Mouse (Mus musculus) hindbrain, embryonic 12.5 days (tissue): ENCODE data around the gene Rtl10. TPM values are rescaled to one million over a fixed set of nuclear protein-coding genes. Genes with fewer than 3 reads are reported as not detected.

Source experiments
- ATAC-seq: fragments of 200-750 bp; cut with Nextera tagmentation; 2 replicates; pipeline ENCODE4 v1.8.0; 2017; ENCODE audit warnings: moderate TSS enrichment; ENCODE audit not compliant: low FRiP score
- H3K27ac ChIP-seq: fragments of 300-500 bp; sonication (generic); 2 replicates; pipeline ENCODE4 v1.5.1; 2016; ENCODE audit warnings: mild to moderate bottlenecking
- H3K27me3 ChIP-seq: fragments of 300-500 bp; sonication (generic); 2 replicates; pipeline ENCODE4 v1.6.1; 2016; ENCODE audit warnings: mild to moderate bottlenecking
- H3K36me3 ChIP-seq: fragments of 300-500 bp; sonication (generic); 2 replicates; pipeline ENCODE4 v1.6.1; 2016; ENCODE audit warnings: mild to moderate bottlenecking
- H3K4me1 ChIP-seq: fragments of 300-500 bp; sonication (generic); 2 replicates; pipeline ENCODE4 v1.6.1; 2016
- H3K4me2 ChIP-seq: fragments of 300-500 bp; sonication (generic); replicated peaks from 2 replicates; pipeline ENCODE4 v1.6.1; 2016; ENCODE audit warnings: mild to moderate bottlenecking
- H3K4me3 ChIP-seq: fragments of 300-500 bp; sonication (generic); 2 replicates; pipeline ENCODE4 v1.5.1; 2016; ENCODE audit warnings: mild to moderate bottlenecking
- H3K9ac ChIP-seq: fragments of 300-500 bp; sonication (generic); 2 replicates; pipeline ENCODE4 v1.6.1; 2016; ENCODE audit warnings: mild to moderate bottlenecking, moderate library complexity
- H3K9me3 ChIP-seq: fragments of 300-500 bp; sonication (generic); replicated peaks from 2 replicates; pipeline ENCODE4 v1.6.1; 2016; ENCODE audit warnings: mild to moderate bottlenecking
- WGBS: fragments of 180-500 bp; shearing (Covaris S2); methylation state at CpG from one replicate; pipeline ENCODE4 v1.1.7; 2016; 5-methylcytosine and 5-hydroxymethylcytosine counted together
- polyA plus RNA-seq: library from polyadenylated mRNA; unstranded; fragments of >200 nt; fragmentation: Nextera tagmentation; extraction: Ambion mirVana; gene quantifications from 2 replicates; pipeline ENCODE4 v1.2.1, GENCODE M21; 2016

Rtl10 gene
- polyA plus RNA-seq, 1 experiment from 2014 or later, result 2.3 TPM

DNA sequence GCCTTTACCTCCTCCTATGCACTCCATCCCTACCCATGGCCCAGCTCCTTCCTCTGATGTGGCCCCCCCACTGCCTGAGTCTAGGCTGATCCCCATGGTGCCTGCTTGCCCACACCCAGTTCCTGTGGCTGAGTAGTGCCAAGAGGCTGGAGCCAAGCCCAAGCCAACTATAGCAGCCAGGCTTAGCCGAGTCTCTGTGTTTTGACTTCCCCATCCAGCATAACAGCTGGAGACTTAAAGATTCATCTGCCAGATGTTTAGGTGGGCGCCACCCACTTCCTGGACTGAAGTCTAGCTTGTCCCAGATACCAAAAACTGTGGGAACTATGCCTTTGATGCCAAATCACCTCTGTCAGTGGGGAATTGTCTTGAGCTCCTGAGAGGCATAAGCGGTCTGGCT lies 34.4 kb upstream of the Rtl10 start:
- no peak overlapping the region for H3K27ac ChIP-seq
- H3K36me3 ChIP-seq, result peaks cover 7% of the 10 kb centered on the region
- no peak overlapping the region for H3K4me3 ChIP-seq
- no peaks in the 10 kb centered on the region for H3K9me3 ChIP-seq
- 72% methylated on average over 3 of the region's 3 CpGs for WGBS
- peaks cover 12% of the 10 kb centered on the region for H3K4me1 ChIP-seq
- no peak overlapping the region for H3K4me2 ChIP-seq
- H3K27me3 ChIP-seq, result peaks cover 16% of the 10 kb centered on the region
- ATAC-seq, result no peak
- H3K9ac ChIP-seq, result no peak overlapping the region

DNA sequence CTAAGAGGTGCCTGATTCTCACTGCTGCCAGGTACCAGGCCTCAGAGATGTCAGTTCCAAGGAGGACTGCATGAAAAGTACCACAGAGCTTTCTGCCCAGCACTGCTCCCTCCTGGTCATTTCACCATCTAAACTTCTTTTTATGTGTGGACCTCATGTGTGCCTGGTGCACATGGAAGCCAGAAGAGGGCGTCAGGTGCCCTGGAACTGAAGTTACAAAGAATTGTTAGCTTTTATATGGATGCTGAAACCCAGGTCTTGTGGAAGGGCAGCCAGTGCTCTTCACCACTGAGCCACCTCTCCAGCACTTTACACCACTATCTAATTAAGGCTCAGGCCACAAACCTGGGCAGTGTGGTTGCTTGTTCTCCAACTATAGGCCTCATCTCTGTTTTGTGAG lies 27.9 kb upstream of the Rtl10 start:
- 29% methylated on average over 1 of the region's 1 CpGs for WGBS
- H3K4me1 ChIP-seq, result 0 out of 2 replicates have a peak, but pooled peaks cover 2% of the 10 kb centered on the region
- no peak for ATAC-seq
- no peaks in the 10 kb centered on the region for H3K9me3 ChIP-seq
- no peak overlapping the region for H3K4me2 ChIP-seq
- no peak overlapping the region for H3K9ac ChIP-seq
- no peak overlapping the region for H3K4me3 ChIP-seq
- no peaks in the 10 kb centered on the region for H3K27me3 ChIP-seq
- peaks cover 30% of the 10 kb centered on the region for H3K36me3 ChIP-seq
- H3K27ac ChIP-seq, result no peak overlapping the region

DNA sequence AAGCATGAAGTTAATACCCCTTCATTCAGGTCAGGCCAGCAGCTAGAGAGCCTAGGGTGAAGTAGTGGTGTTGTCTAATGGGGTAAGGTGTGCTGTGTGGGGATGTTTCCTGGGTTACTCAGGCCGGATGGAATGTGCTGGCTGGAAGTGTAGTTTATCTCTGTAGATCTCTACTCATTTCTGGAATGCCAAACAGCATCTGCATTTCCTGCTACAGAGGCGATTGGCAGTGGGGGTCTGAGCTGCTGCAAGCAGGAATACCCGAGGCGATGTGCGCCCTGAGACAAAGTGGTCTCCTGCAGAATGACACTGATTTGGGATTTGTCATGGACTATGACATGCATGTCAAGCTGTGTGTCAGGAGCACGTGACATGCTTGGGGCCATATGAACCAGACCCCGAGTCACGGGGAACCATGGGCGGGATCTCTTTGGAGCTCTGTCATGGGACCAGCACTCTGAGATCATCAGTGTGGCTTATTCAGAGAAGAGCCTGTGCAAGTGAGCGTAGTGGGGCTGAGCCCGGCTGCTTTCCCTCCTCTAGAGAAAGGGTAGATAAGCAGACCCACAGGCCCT lies 27.2 kb upstream of the Rtl10 start:
- Histone ChIP-seq H3K4me2 (no peak overlapping the region), H3K4me1 (0 out of 2 replicates have a peak, but pooled peaks cover 2% of the 10 kb centered on the region), H3K9ac (no peak overlapping the region), H3K27ac (no peak overlapping the region), H3K27me3 (no peaks in the 10 kb centered on the region), H3K4me3 (no peak overlapping the region), H3K36me3 (peaks cover 31% of the 10 kb centered on the region), H3K9me3 (no peaks in the 10 kb centered on the region)
- WGBS, result 73% methylated on average over 11 of the region's 11 CpGs
- no peak for ATAC-seq

DNA sequence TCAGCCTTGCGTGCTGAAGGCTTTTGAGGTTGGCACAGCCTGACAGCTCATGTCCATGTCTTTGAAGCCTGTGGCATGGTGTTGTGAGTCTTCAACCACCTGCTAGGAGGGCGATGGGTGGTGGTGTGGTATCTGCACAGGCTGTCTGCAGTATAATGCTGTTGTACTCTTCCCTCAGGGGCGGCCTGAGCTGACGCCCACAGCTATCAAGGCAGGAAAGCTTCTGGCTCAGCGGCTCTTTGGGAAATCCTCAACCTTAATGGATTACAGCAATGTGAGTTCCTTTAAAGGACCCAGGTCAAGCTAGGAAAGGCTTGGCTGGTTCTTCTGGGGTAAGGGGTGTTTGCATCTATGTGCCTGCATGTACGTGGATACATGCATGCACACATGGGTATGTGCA lies 26.7 kb upstream of the Rtl10 start:
- Histone ChIP-seq H3K27ac (no peak overlapping the region), H3K9ac (no peak overlapping the region), H3K9me3 (no peaks in the 10 kb centered on the region), H3K4me2 (no peak overlapping the region), H3K36me3 (peaks cover 31% of the 10 kb centered on the region), H3K27me3 (no peaks in the 10 kb centered on the region), H3K4me1 (0 out of 2 replicates have a peak, but pooled peaks cover 2% of the 10 kb centered on the region), H3K4me3 (no peak overlapping the region)
- WGBS, result 86% methylated on average over 6 of the region's 6 CpGs
- ATAC-seq, result no peak

DNA sequence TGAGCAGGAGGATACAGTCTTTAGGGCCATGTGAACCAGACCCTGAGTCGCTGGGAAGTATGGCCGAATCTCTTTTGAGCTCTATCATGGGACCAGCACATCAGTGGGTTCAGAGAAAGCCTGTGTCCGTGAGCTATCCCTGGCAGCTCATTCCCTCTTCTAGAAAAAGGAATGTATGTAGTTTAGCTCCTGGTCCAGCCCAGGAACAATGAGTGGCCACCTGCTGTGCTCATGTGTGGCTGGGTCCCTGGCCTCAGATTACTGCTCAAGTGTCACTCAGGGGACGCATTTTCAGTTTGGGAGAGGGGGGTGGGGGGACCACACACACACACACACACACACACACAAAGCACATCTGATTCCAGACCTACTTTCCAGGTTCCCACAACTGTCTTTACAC lies 26.3 kb upstream of the Rtl10 start:
- 73% methylated on average over 4 of the region's 4 CpGs for WGBS
- Histone ChIP-seq H3K4me1 (0 out of 2 replicates have a peak, but pooled peaks cover 2% of the 10 kb centered on the region), H3K9ac (no peak overlapping the region), H3K36me3 (peaks cover 31% of the 10 kb centered on the region), H3K4me2 (no peak overlapping the region), H3K27ac (no peak overlapping the region), H3K4me3 (no peak overlapping the region), H3K27me3 (no peaks in the 10 kb centered on the region), H3K9me3 (no peaks in the 10 kb centered on the region)
- ATAC-seq, result no peak

DNA sequence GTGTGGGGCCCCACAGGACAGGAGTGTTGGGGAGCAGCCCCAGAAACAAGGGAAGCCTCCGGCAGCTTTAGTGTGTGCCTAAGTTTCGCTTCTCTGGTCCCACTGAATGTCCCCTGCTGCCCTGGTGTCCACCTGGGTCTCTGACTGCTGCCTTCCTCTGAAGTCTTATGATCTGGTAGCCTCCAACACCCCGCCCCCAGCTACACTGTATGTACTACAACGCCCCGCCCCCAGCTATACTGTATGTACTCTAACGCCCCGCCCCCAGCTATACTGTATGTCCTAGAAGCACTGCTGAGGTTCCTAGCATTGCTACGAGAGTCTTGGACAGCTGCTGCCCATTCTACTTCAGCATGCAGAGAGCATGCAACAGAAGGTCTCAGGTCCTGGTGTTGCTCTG lies 25.7 kb upstream of the Rtl10 start:
- no peak for ATAC-seq
- H3K4me1 ChIP-seq, result 0 out of 2 replicates have a peak, but pooled peaks cover 2% of the 10 kb centered on the region
- no peak overlapping the region for H3K4me3 ChIP-seq
- WGBS, result 90% methylated on average over 7 of the region's 8 CpGs
- H3K9ac ChIP-seq, result no peak overlapping the region
- no peak overlapping the region for H3K27ac ChIP-seq
- H3K36me3 ChIP-seq, result peaks cover 32% of the 10 kb centered on the region
- H3K4me2 ChIP-seq, result no peak overlapping the region
- H3K9me3 ChIP-seq, result no peaks in the 10 kb centered on the region
- H3K27me3 ChIP-seq, result no peaks in the 10 kb centered on the region

DNA sequence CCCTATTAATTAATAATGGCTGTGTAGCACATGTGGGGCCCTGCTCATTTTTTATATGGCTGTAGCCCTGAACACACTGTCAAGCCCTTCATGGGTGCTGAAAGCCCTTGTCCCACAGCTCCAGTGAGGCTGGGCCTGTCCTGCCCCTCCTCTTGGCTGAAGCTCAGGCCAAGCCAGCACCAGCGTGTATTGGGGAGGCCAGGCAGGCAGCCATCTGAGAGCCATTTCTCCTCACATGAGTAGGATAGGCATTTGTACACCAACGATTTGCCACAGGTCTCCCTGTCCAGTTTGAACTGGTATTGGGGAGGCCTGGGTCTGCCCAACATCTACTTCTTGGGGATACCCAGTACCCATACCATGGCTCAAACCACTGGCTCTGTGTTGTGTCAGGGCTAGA lies 24.7 kb upstream of the Rtl10 start:
- H3K27ac ChIP-seq, result no peak overlapping the region
- no peak overlapping the region for H3K4me3 ChIP-seq
- H3K4me2 ChIP-seq, result no peak overlapping the region
- H3K36me3 ChIP-seq, result peaks cover 29% of the 10 kb centered on the region
- 92% methylated on average over 2 of the region's 2 CpGs for WGBS
- H3K9me3 ChIP-seq, result no peaks in the 10 kb centered on the region
- no peak for ATAC-seq
- H3K27me3 ChIP-seq, result no peaks in the 10 kb centered on the region
- H3K4me1 ChIP-seq, result 0 out of 2 replicates have a peak, but pooled peaks cover 2% of the 10 kb centered on the region
- no peak overlapping the region for H3K9ac ChIP-seq

DNA sequence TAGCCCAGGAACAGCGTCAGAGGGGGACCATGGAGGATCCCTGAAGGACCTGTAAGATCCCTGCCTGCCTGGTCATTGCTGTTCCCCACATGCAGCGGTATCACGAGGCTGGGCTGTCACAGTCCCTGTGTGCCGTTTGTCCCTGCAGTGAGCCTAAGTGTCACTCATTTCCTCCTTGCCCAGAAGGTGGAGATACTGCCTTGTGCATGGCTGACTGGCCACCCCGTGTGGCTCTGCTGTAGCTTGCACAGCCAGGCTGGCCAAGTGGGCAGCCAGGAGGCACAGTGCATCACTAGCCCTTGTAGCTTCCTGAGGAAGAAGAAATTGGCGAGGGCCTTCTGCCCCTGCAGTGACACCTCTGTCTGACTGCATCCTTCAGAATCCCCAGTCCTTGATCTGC lies 20.7 kb upstream of the Rtl10 start:
- peaks cover 3% of the 10 kb centered on the region; the same call in 1 of the 2 replicates for H3K4me1 ChIP-seq
- 69% methylated on average over 6 of the region's 6 CpGs for WGBS
- H3K36me3 ChIP-seq, result peaks cover 14% of the 10 kb centered on the region; the same call in 1 of the 2 replicates
- 0 out of 2 replicates have a peak, but pooled peaks cover 3% of the 10 kb centered on the region for H3K27me3 ChIP-seq
- H3K27ac ChIP-seq, result no peak overlapping the region
- H3K9me3 ChIP-seq, result no peaks in the 10 kb centered on the region
- H3K4me3 ChIP-seq, result no peak overlapping the region
- H3K9ac ChIP-seq, result no peak overlapping the region
- ATAC-seq, result no peak
- no peak overlapping the region for H3K4me2 ChIP-seq

DNA sequence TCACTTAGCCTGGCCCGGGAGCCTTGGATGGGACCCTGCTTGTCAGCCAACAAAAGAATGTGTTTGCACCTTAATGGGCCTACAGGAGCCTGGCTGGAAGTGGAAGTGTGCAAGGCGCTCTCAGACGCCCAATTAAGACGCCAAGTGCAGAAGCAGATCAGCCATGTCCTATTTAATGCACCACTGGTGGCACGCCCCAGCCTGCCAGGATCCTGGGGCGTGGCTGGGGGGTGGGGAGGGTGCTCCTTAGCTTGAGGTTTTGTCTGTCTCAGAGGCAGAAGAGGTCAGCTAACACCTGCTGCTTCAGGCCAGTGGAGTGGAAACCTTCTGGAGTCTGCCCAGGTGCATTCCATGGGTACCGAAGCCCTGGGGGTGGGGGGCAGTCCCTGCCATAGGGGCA lies 19.0 kb upstream of the Rtl10 start:
- no peak overlapping the region for H3K27ac ChIP-seq
- H3K4me2 ChIP-seq, result no peak overlapping the region
- H3K36me3 ChIP-seq, result peaks cover 11% of the 10 kb centered on the region; the same call in 1 of the 2 replicates
- WGBS, result 42% methylated on average over 7 of the region's 7 CpGs
- no peak overlapping the region for H3K4me3 ChIP-seq
- no peaks in the 10 kb centered on the region for H3K9me3 ChIP-seq
- no peak for ATAC-seq
- H3K4me1 ChIP-seq, result peaks cover 16% of the 10 kb centered on the region
- H3K9ac ChIP-seq, result no peak overlapping the region
- 0 out of 2 replicates have a peak, but pooled peaks cover 3% of the 10 kb centered on the region for H3K27me3 ChIP-seq

DNA sequence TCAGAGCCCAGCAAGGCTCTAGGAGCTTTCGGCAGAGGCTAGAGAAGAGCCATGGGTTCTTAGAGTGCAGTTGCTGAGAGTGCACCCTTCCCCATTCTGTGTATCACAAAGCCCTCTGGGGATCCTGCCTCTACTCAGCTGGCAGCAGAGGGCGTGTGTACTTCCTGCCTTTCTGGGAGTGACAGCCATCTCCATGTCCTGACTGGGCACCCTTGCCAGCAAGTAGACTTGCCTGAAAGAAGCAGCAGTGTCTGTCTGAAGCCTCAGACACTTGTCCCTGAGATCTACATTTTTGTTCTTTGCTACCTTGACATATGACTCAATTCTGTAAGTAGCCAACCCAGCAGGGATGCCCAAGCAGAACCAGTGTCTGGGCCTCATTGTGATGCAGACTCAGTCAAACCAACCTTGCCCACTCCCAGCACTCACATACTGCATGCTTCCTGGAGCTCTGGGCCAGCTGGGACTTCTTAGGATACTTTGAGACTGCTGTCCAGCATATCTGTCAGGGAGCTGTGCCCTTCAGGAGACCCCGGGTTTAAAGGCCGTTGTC lies 17.7 kb upstream of the Rtl10 start:
- Histone ChIP-seq H3K27ac (no peak overlapping the region), H3K4me2 (no peak overlapping the region), H3K4me3 (no peak overlapping the region), H3K36me3 (peaks cover 2% of the 10 kb centered on the region; the same call in 1 of the 2 replicates), H3K9ac (no peak overlapping the region), H3K4me1 (peaks cover 18% of the 10 kb centered on the region), H3K9me3 (no peaks in the 10 kb centered on the region), H3K27me3 (0 out of 2 replicates have a peak, but pooled peaks cover 3% of the 10 kb centered on the region)
- WGBS, result 61% methylated on average over 4 of the region's 4 CpGs
- no peak for ATAC-seq

DNA sequence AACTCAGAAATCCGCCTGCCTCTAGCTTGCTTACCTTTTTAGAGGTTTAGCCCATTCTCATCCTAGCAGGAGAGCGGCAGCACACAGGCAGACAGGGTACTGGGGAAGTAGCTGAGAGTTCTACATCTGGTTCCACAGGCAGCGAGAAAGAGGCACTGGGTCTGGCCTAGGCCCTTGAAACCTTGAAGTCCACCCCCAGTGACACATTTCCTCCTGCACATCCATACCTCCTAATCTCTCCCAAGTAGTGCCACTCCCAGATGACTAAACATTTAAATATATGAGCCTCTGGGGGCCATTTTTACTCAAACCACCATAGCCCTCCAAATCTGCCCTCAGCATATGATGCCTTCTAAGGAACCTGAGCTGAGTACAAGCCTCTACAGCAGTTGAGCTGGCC lies 16.3 kb upstream of the Rtl10 start:
- Histone ChIP-seq H3K36me3 (peaks cover 2% of the 10 kb centered on the region; the same call in 1 of the 2 replicates), H3K27me3 (0 out of 2 replicates have a peak, but pooled peaks cover 3% of the 10 kb centered on the region), H3K9me3 (no peaks in the 10 kb centered on the region), H3K4me3 (no peak overlapping the region), H3K4me1 (peaks cover 18% of the 10 kb centered on the region), H3K9ac (no peak overlapping the region), H3K27ac (no peak overlapping the region), H3K4me2 (no peak overlapping the region)
- 90% methylated on average over 3 of the region's 3 CpGs for whole genome bisulfite sequencing
- no peak for ATAC-seq

DNA sequence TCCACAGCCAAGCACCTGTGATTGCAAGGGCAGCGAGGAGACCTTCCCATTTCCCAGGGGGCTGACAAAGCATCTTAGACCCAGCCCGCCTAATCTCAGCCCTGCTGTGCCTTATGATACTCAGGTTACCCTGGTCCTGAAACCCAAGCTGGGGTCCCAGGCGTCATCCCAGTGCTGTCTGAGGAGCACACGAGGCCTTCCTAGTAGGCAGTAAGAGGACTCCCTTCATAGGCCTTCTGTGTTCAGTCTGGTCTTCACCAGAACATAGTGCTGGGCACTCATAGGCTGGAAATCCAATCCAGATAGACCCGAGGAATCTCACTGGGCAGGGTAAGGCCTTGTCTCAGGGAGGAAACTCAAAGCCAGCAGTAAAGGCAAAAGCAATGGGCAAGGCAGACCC lies 14.9 kb upstream of the Rtl10 start:
- no peak for ATAC-seq
- Histone ChIP-seq H3K9me3 (no peaks in the 10 kb centered on the region), H3K4me3 (no peak overlapping the region), H3K27ac (no peak overlapping the region), H3K36me3 (no peaks in the 10 kb centered on the region; the same call in 1 of the 2 replicates), H3K27me3 (0 out of 2 replicates have a peak, but pooled peaks cover 3% of the 10 kb centered on the region), H3K4me1 (peaks cover 18% of the 10 kb centered on the region), H3K4me2 (no peak overlapping the region), H3K9ac (no peak overlapping the region)
- WGBS, result 58% methylated on average over 5 of the region's 5 CpGs

DNA sequence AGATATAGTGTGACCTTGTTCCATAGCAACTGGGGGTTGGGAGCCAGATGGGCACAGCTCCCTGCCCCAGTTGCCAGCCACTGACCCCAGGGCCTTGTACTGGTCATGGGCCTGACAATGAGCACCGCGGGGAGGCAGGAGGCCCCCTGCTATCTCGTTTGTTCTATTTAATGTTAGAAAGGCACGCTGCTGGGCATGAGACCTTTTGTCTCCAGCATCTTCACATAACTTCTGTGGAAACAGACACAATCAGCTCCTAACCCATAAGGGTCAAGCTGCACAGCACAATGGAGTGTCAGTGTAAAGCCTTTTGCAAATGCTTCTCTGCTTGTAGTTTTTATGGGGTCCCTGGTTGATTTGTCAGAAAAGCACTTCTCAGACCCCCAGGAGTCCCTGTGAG lies 14.3 kb upstream of the Rtl10 start:
- no peak for ATAC-seq
- 15% methylated on average over 4 of the region's 4 CpGs for WGBS
- H3K9ac ChIP-seq, result peak overlapping the region; percentile 37; the same call in 1 of the 2 replicates
- peak overlapping the region; percentile 48 for H3K27ac ChIP-seq
- H3K4me3 ChIP-seq, result no peak overlapping the region
- H3K4me1 ChIP-seq, result peaks cover 18% of the 10 kb centered on the region
- no peaks in the 10 kb centered on the region for H3K9me3 ChIP-seq
- H3K36me3 ChIP-seq, result no peaks in the 10 kb centered on the region; the same call in 1 of the 2 replicates
- H3K27me3 ChIP-seq, result 0 out of 2 replicates have a peak, but pooled peaks cover 3% of the 10 kb centered on the region
- no peak overlapping the region for H3K4me2 ChIP-seq
